Mouse (Mus musculus): Measurements from ENCODE around the gene Rnf114.

DNA sequence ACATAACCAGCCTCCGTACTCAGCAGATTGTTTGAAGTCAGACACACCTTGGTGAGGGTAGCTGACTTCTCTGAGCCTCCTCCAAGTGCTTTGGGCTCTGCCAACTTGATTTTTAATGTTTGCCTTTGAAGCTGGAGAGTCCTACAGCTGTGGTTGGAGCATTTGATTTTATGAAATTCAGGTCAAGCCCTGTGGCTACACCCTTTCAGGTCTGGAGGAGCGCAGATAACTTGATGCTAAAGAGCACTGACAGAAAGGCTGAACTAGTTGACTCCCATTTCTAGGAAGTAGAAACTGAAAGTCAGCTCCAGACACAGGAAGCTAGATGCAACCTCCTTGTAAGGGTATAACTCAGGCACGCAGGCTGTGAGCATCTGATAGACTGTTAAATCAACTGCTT is 12.7 kb downstream of the Rnf114 start:
- TF ChIP-seq POLR2A (IDR thresholded peaks at IDR 0.05; ENCODE audit: extremely low read depth, insufficient read depth, low read length): no peak
- TF ChIP-seq CTCF (IDR thresholded peaks at IDR 0.05; ENCODE audit: low read depth, low read length): no peak
